Mouse (Mus musculus) hindbrain, embryonic 12.5 days (tissue): ENCODE data around the gene Cacna1s. TPM values are rescaled to one million over a fixed set of nuclear protein-coding genes. Genes with fewer than 3 reads are reported as not detected.

Experiments used
- ATAC-seq: fragments of 200-750 bp; cut with Nextera tagmentation; 2 replicates; pipeline ENCODE4 v1.8.0; 2017; ENCODE audit warnings: moderate TSS enrichment; ENCODE audit not compliant: low FRiP score
- H3K27ac ChIP-seq: fragments of 300-500 bp; sonication (generic); 2 replicates; pipeline ENCODE4 v1.5.1; 2016; ENCODE audit warnings: mild to moderate bottlenecking
- H3K27me3 ChIP-seq: fragments of 300-500 bp; sonication (generic); 2 replicates; pipeline ENCODE4 v1.6.1; 2016; ENCODE audit warnings: mild to moderate bottlenecking
- H3K36me3 ChIP-seq: fragments of 300-500 bp; sonication (generic); 2 replicates; pipeline ENCODE4 v1.6.1; 2016; ENCODE audit warnings: mild to moderate bottlenecking
- H3K4me1 ChIP-seq: fragments of 300-500 bp; sonication (generic); 2 replicates; pipeline ENCODE4 v1.6.1; 2016
- H3K4me2 ChIP-seq: fragments of 300-500 bp; sonication (generic); replicated peaks from 2 replicates; pipeline ENCODE4 v1.6.1; 2016; ENCODE audit warnings: mild to moderate bottlenecking
- H3K4me3 ChIP-seq: fragments of 300-500 bp; sonication (generic); 2 replicates; pipeline ENCODE4 v1.5.1; 2016; ENCODE audit warnings: mild to moderate bottlenecking
- H3K9ac ChIP-seq: fragments of 300-500 bp; sonication (generic); 2 replicates; pipeline ENCODE4 v1.6.1; 2016; ENCODE audit warnings: mild to moderate bottlenecking, moderate library complexity
- H3K9me3 ChIP-seq: fragments of 300-500 bp; sonication (generic); replicated peaks from 2 replicates; pipeline ENCODE4 v1.6.1; 2016; ENCODE audit warnings: mild to moderate bottlenecking
- WGBS: fragments of 180-500 bp; shearing (Covaris S2); methylation state at CpG from one replicate; pipeline ENCODE4 v1.1.7; 2016; 5-methylcytosine and 5-hydroxymethylcytosine counted together
- polyA plus RNA-seq: library from polyadenylated mRNA; unstranded; fragments of >200 nt; fragmentation: Nextera tagmentation; extraction: Ambion mirVana; gene quantifications from 2 replicates; pipeline ENCODE4 v1.2.1, GENCODE M21; 2016

Cacna1s gene
- polyA plus RNA-seq, 1 experiment from 2014 or later: 0.18 TPM

GRCm38 (mm10) chr1:136094807-136095206, 42.3 kb downstream of the Cacna1s start:
- Histone ChIP-seq H3K36me3 (no peaks in the 10 kb centered on the region), H3K4me1 (0 out of 2 replicates have a peak, but pooled peaks cover under 1% of the 10 kb centered on the region), H3K4me3 (no peak overlapping the region), H3K9me3 (no peaks in the 10 kb centered on the region), H3K27me3 (no peaks in the 10 kb centered on the region), H3K4me2 (no peak overlapping the region), H3K9ac (no peak overlapping the region), H3K27ac (no peak overlapping the region)
- no peak for ATAC-seq
- 80% methylated on average over 5 of the region's 5 CpGs for WGBS

DNA sequence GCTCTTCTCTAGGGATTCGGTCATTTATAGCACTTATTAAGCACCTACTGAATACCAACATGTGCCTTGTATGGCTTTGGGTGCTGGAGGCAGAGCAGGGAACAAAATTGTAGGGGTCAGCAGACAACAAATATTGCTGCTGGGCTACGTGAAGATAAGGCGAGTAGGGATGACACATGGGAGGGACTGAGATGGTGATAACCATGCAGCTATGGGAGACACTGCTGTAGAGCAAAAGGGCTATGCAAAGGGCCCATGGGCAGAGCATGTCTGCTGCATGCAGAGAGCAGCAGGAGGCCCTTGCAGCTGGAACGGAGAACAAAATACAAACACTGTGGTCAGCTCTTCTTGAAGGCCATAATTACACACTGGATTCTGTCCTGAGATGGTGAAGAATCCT, 49.5 kb downstream of the Cacna1s start:
- Histone ChIP-seq H3K27me3 (no peaks in the 10 kb centered on the region), H3K4me1 (peaks cover 18% of the 10 kb centered on the region), H3K4me2 (no peak overlapping the region), H3K27ac (peak overlapping the region; percentile 48; the same call in 1 of the 2 replicates), H3K9ac (no peak overlapping the region), H3K4me3 (no peak overlapping the region), H3K36me3 (no peaks in the 10 kb centered on the region), H3K9me3 (no peaks in the 10 kb centered on the region)
- 74% methylated on average over 4 of the region's 4 CpGs for WGBS
- no peak for ATAC-seq

DNA sequence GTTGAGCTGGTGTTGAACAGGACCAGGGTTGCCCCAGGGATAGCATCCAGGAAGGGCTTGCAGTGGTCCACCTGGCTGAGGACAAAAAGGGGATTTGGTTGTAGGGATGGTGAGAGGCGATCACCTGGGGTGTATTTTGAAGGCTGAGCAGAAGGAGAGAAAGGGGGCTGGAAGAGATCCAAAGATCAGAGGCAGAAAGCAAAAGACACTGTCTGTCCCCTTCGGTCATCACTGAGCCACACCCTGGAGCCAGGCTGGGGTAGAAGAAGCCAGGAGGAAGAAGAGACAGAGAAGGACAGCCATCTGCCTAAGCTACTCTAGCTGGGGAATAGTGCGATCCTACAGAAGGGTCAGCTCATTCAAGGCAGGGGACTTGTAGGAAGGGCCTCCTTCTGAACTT, 50.0 kb downstream of the Cacna1s start:
- no peaks in the 10 kb centered on the region for H3K36me3 ChIP-seq
- peak overlapping the region; percentile 48; the same call in 1 of the 2 replicates for H3K27ac ChIP-seq
- H3K4me3 ChIP-seq: no peak overlapping the region
- no peaks in the 10 kb centered on the region for H3K9me3 ChIP-seq
- ATAC-seq: no peak; the same call in 1 of the 2 replicates
- peaks cover 18% of the 10 kb centered on the region for H3K4me1 ChIP-seq
- no peaks in the 10 kb centered on the region for H3K27me3 ChIP-seq
- WGBS: 77% methylated on average over 3 of the region's 3 CpGs
- H3K4me2 ChIP-seq: no peak overlapping the region
- no peak overlapping the region for H3K9ac ChIP-seq

DNA sequence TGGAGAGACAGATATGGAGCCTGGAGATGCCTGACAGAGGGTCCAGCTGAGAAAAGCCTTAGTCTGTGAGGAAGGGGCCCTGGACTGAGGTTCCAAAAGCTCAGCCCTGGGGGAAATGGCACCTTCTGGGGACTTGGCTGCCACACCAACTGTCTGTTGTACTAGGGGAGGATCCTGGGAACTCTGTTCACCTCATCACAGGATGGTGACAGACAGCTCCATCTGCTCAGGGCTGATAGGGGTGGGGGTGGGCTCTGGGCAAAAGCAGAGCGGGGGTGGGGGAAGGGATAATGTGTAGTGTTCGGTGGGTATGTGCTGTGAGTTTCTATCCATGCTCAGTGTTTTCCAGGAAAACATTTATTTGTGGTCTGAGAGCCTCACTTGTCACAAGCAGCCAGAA, 50.4 kb downstream of the Cacna1s start:
- 70% methylated on average over 2 of the region's 2 CpGs for WGBS
- no peak overlapping the region for H3K27ac ChIP-seq
- no peaks in the 10 kb centered on the region for H3K36me3 ChIP-seq
- no peaks in the 10 kb centered on the region for H3K9me3 ChIP-seq
- peaks cover 18% of the 10 kb centered on the region for H3K4me1 ChIP-seq
- H3K27me3 ChIP-seq: no peaks in the 10 kb centered on the region
- H3K4me3 ChIP-seq: no peak overlapping the region
- no peak overlapping the region for H3K4me2 ChIP-seq
- H3K9ac ChIP-seq: no peak overlapping the region
- ATAC-seq: peak; percentile 79

- no peak overlapping the region for H3K4me3 ChIP-seq
- WGBS: 82% methylated on average over 7 of the region's 7 CpGs
- H3K9ac ChIP-seq: no peak overlapping the region
- peaks cover 18% of the 10 kb centered on the region for H3K4me1 ChIP-seq
- no peaks in the 10 kb centered on the region for H3K9me3 ChIP-seq
- H3K27me3 ChIP-seq: no peaks in the 10 kb centered on the region
- no peaks in the 10 kb centered on the region for H3K36me3 ChIP-seq
- H3K4me2 ChIP-seq: no peak overlapping the region
- no peak for ATAC-seq
- no peak overlapping the region for H3K27ac ChIP-seq
Observed at GRCm38 (mm10) chr1:136103696-136104095, 51.1 kb downstream of the Cacna1s start.

GRCm38 (mm10) chr1:136104741-136105140, 52.2 kb downstream of the Cacna1s start:
- 37% methylated on average over 4 of the region's 4 CpGs for WGBS
- Histone ChIP-seq H3K9me3 (no peaks in the 10 kb centered on the region), H3K27me3 (no peaks in the 10 kb centered on the region), H3K27ac (no peak overlapping the region), H3K36me3 (no peaks in the 10 kb centered on the region), H3K4me1 (peaks cover 18% of the 10 kb centered on the region), H3K9ac (no peak overlapping the region), H3K4me3 (no peak overlapping the region), H3K4me2 (no peak overlapping the region)
- 0 out of 2 replicates have a peak, but pooled peaks have one; percentile 17 for ATAC-seq

- Histone ChIP-seq H3K4me2 (no peak overlapping the region), H3K4me1 (peaks cover 2% of the 10 kb centered on the region), H3K27ac (no peak overlapping the region), H3K4me3 (no peak overlapping the region), H3K9me3 (no peaks in the 10 kb centered on the region; the same call in 1 of the 2 replicates), H3K27me3 (no peaks in the 10 kb centered on the region), H3K36me3 (no peaks in the 10 kb centered on the region), H3K9ac (no peak overlapping the region)
- no peak for ATAC-seq
- WGBS: 81% methylated on average over 2 of the region's 2 CpGs
Observed at GRCm38 (mm10) chr1:136109464-136109863, 56.9 kb downstream of the Cacna1s start.

DNA sequence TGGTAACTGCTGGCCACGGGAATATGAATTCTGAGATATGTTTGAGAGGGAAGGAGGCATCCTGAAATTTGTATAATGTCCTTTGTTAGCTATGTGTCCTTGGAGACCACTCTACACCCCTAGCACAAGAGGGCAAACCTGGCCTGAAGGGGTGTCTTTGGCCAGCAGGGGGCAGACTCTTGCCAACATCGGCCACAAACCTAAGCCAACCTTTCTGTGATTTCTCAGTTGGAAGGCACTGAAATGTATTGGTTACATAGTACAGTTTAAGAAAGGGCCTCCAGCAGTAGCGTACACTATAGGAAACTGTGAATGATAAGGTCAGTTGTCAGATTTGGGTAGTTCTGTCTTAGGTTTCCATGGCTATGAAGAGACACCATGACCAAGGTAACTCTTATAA, 63.6 kb downstream of the Cacna1s start:
- WGBS: 32% methylated on average over 3 of the region's 3 CpGs

DNA sequence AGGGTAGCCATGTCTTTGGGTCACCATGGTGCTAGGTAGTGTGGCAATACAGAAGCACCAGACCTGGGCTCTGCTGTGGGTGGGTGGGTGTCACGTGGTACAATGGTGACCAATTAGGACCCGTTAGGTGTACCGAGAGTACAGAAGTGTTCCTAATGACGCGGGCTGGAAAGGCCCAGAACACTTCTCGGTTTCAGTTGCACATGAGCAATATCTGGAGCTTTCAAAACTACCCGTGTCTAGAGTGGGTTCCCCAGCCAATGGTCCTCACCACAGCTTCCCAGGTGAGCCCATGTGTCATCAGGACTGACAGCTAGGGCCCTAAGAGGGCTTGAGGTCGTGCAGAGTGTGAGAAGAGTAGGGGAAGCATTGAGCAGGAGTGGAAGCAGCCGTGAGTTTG, 64.5 kb downstream of the Cacna1s start:
- Histone ChIP-seq H3K4me3 (no peak overlapping the region), H3K9ac (no peak overlapping the region), H3K4me1 (peaks cover 18% of the 10 kb centered on the region), H3K27me3 (no peaks in the 10 kb centered on the region), H3K9me3 (no peaks in the 10 kb centered on the region; the same call in 1 of the 2 replicates), H3K4me2 (no peak overlapping the region), H3K27ac (no peak overlapping the region), H3K36me3 (no peaks in the 10 kb centered on the region)
- ATAC-seq: no peak
- whole genome bisulfite sequencing: 86% methylated on average over 9 of the region's 9 CpGs

More for the DNA sequence above, 63.6 kb downstream of the Cacna1s start:
- H3K4me2 ChIP-seq: no peak overlapping the region
- no peak; the same call in 1 of the 2 replicates for ATAC-seq
- H3K9ac ChIP-seq: no peak overlapping the region
- H3K27me3 ChIP-seq: no peaks in the 10 kb centered on the region
- no peak overlapping the region for H3K27ac ChIP-seq
- no peak overlapping the region for H3K4me3 ChIP-seq
- H3K9me3 ChIP-seq: no peaks in the 10 kb centered on the region; the same call in 1 of the 2 replicates
- peaks cover 18% of the 10 kb centered on the region for H3K4me1 ChIP-seq
- no peaks in the 10 kb centered on the region for H3K36me3 ChIP-seq

DNA sequence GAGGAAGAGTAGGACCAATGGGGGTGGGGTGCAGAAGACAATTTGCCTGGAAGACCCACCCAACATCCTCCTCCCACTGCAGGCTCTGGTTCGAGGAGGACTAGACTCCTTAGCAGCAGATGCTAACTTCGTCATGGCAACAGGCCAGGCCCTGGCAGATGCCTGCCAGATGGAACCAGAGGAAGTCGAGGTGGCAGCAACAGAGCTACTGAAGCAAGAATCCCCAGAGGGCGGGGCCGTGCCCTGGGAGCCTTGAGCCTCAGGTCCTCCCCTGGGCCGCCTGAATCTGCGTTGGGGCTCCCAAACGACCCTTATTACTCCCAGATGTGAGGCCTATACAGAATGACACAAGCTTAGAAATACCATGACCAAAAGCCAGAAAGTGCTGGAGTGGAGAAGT, 66.3 kb downstream of the Cacna1s start:
- no peaks in the 10 kb centered on the region for H3K36me3 ChIP-seq
- no peak overlapping the region for H3K9ac ChIP-seq
- no peaks in the 10 kb centered on the region for H3K9me3 ChIP-seq
- WGBS: 19% methylated on average over 8 of the region's 8 CpGs
- no peak overlapping the region for H3K27ac ChIP-seq
- peak; percentile 27; the same call in 1 of the 2 replicates for ATAC-seq
- no peak overlapping the region for H3K4me2 ChIP-seq
- no peak overlapping the region for H3K4me3 ChIP-seq
- H3K27me3 ChIP-seq: no peaks in the 10 kb centered on the region
- H3K4me1 ChIP-seq: peaks cover 18% of the 10 kb centered on the region

DNA sequence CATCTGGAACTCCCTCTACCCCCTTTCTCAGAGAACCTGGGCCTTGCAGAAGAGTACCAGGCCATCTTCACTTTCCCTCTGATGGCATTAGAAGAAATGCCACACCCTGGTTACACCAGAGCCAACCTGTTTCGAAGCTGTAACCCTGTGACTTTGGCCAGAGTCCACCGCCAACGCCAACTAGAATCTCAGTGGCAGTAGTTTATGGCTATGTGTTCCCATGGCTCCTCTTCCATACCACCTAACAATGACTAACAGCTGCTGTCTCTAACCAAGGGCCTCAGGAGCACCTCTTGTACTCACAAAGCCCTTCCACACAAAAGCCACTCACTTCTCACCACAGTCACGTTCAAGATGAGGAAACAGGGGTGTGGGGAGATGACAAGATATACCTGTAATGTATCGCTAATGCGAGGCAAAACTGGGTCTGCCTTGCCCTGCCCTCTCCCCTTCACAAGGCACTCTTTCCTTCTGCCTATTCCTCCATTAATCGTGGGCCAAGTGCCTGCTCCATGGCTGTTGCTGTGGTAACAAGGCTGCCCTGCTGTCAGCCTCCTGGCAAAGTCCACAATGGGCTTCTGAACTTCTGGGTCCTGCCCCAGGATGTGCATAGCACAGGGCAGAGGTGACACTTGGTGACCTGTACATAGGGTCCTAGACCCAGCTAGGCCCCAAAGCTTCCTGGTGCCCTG, 67.2 kb downstream of the Cacna1s start:
- no peak for ATAC-seq
- Histone ChIP-seq H3K27ac (no peak overlapping the region), H3K4me1 (peaks cover 18% of the 10 kb centered on the region), H3K9ac (no peak overlapping the region), H3K4me3 (no peak overlapping the region), H3K9me3 (no peaks in the 10 kb centered on the region), H3K27me3 (no peaks in the 10 kb centered on the region), H3K4me2 (no peak overlapping the region), H3K36me3 (no peaks in the 10 kb centered on the region)
- WGBS: 75% methylated on average over 7 of the region's 7 CpGs

DNA sequence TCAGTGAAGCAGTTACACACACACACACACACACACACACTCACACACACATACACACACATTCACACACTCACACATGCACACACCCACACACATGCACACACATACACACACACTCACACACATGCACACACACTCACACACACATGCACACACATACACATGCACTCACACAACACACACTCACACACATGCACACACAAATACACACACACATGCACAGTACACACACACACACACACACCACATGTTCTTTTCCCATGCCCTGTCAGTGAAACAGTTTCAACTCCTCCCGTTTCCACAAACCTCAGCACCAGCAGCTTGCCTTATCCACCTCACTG, 67.7 kb downstream of the Cacna1s start:
- H3K27ac ChIP-seq: no peak overlapping the region
- WGBS: 64% methylated on average over 1 of the region's 1 CpGs
- ATAC-seq: no peak

GRCm38 (mm10) chr1:136120785-136121184, 68.2 kb downstream of the Cacna1s start:
- H3K4me2 ChIP-seq: no peak overlapping the region
- 53% methylated on average over 6 of the region's 6 CpGs for WGBS
- no peak for ATAC-seq

More for the DNA sequence above, 67.7 kb downstream of the Cacna1s start:
- Histone ChIP-seq H3K9ac (no peak overlapping the region), H3K4me2 (no peak overlapping the region), H3K9me3 (no peaks in the 10 kb centered on the region), H3K4me3 (no peak overlapping the region), H3K27me3 (no peaks in the 10 kb centered on the region), H3K4me1 (peaks cover 18% of the 10 kb centered on the region), H3K36me3 (no peaks in the 10 kb centered on the region)

More at GRCm38 (mm10) chr1:136120785-136121184, 68.2 kb downstream of the Cacna1s start:
- Histone ChIP-seq H3K9me3 (no peaks in the 10 kb centered on the region), H3K9ac (no peak overlapping the region), H3K36me3 (no peaks in the 10 kb centered on the region), H3K4me3 (no peak overlapping the region), H3K4me1 (peaks cover 18% of the 10 kb centered on the region), H3K27me3 (no peaks in the 10 kb centered on the region), H3K27ac (no peak overlapping the region)
